Mouse (Mus musculus) midbrain, embryonic 14.5 days (tissue): ENCODE results near the gene Cox10. TPM values are rescaled to one million over a fixed set of nuclear protein-coding genes. Genes with fewer than 3 reads are reported as not detected.

Source experiments
- ATAC-seq: fragments of 200-750 bp; cut with Nextera tagmentation; 2 replicates; pipeline ENCODE4 v1.8.0; 2017; ENCODE audit warnings: moderate number of reproducible peaks, moderate library complexity; ENCODE audit not compliant: low FRiP score, low TSS enrichment
- DNase-seq: peaks from one replicate; pipeline ENCODE4 v3.0.0-alpha.2; 2015
- H3K27ac ChIP-seq: fragments of 300-500 bp; sonication (generic); replicated peaks from 2 replicates; pipeline ENCODE4 v1.5.1; 2014; ENCODE audit warnings: mild to moderate bottlenecking, low read depth, low read length, moderate library complexity
- H3K27me3 ChIP-seq: fragments of 300-500 bp; sonication (generic); 2 replicates; pipeline ENCODE4 v1.6.1; 2014; ENCODE audit warnings: low read length, control low read depth, mixed read lengths; ENCODE audit not compliant: control insufficient read depth, insufficient read depth
- H3K36me3 ChIP-seq: fragments of 300-500 bp; sonication (generic); 2 replicates; pipeline ENCODE4 v1.6.1; 2014; ENCODE audit warnings: low read length, control low read depth; ENCODE audit not compliant: control insufficient read depth, insufficient read depth
- H3K4me1 ChIP-seq: fragments of 300-500 bp; sonication (generic); 2 replicates; pipeline ENCODE4 v1.6.1; 2014; ENCODE audit warnings: mild to moderate bottlenecking, antibody characterized with exemption, low read length, control low read depth; ENCODE audit not compliant: control insufficient read depth, insufficient read depth
- H3K4me2 ChIP-seq: fragments of 300-500 bp; sonication (generic); 2 replicates; pipeline ENCODE4 v1.6.1; 2014; ENCODE audit warnings: mild to moderate bottlenecking, low read length, moderate library complexity
- H3K4me3 ChIP-seq: fragments of 300-500 bp; sonication (generic); replicated peaks from 2 replicates; pipeline ENCODE4 v1.5.1; 2014; ENCODE audit warnings: low read depth, low read length
- H3K9ac ChIP-seq: fragments of 300-500 bp; sonication (generic); replicated peaks from 2 replicates; pipeline ENCODE4 v1.6.1; 2014; ENCODE audit warnings: mild to moderate bottlenecking, low read length, moderate library complexity
- H3K9me3 ChIP-seq: fragments of 300-500 bp; sonication (generic); 2 replicates; pipeline ENCODE4 v1.6.1; 2016; ENCODE audit warnings: low read length, control low read depth, mixed read lengths; ENCODE audit not compliant: control insufficient read depth
- WGBS: fragments of 180-500 bp; shearing (Covaris S2); extraction: QIAGEN DNeasy Blood & Tissue Kit; methylation state at CpG from one replicate; pipeline ENCODE4 v1.1.7; 2014; 5-methylcytosine and 5-hydroxymethylcytosine counted together
- polyA plus RNA-seq: library from polyadenylated mRNA; unstranded; fragments of >200 nt; fragmentation: Nextera tagmentation; extraction: Ambion mirVana; gene quantifications from 2 replicates; pipeline ENCODE4 v1.2.1, GENCODE M21; 2014

The Cox10 gene
- polyA plus RNA-seq, 1 experiment from 2014 or later: 26.8 TPM

DNA sequence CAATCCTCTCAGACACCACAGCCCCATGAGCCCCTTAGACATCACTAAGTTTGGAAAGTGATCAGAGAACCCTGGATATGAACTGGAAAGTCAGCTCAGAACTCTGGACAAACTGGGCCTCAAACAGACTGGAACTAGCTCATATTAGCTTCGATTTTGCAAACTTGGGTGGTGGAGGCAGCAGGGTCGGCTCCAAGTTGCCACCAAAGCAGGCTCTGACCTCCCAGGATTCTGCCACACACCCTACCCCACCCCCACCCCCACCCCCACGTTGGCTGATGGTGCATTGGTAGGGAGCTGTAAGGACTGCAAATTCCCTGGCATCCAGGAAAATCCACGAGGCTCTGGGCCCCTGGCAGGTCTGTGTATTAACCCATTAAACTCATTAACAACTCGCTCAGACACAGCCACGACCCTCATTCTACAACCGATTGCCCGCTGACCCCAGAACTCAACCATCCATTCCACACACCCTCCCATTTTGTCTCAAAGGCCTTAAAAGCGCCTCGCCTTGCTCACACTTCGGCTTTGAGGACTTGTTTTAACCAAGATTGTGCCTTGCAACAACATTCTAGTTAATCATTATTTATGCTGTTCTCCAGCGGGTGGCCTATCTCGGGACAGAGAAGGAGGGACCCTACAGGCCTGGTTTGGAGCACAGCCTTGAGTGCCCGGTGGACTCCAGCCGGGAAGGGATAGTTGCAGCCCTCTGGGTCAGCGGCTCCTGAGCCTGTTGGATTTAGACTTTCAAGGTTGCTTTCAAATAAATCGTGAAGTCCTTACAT, 160.8 kb downstream of the Cox10 start:
- H3K27ac ChIP-seq: peak overlapping the region; percentile 72
- H3K27me3 ChIP-seq: peaks cover 22% of the 10 kb centered on the region; the same call in 1 of the 2 replicates
- peaks cover 25% of the 10 kb centered on the region for H3K4me1 ChIP-seq
- ATAC-seq: no peak
- no peaks in the 10 kb centered on the region for H3K36me3 ChIP-seq
- no peak for DNase-seq
- no peaks in the 10 kb centered on the region for H3K9me3 ChIP-seq
- H3K4me3 ChIP-seq: peak overlapping the region; percentile 65
- peak overlapping the region; percentile 91 for H3K4me2 ChIP-seq
- peak overlapping the region; percentile 67 for H3K9ac ChIP-seq
- WGBS: 8% methylated on average over 17 of the region's 17 CpGs

DNA sequence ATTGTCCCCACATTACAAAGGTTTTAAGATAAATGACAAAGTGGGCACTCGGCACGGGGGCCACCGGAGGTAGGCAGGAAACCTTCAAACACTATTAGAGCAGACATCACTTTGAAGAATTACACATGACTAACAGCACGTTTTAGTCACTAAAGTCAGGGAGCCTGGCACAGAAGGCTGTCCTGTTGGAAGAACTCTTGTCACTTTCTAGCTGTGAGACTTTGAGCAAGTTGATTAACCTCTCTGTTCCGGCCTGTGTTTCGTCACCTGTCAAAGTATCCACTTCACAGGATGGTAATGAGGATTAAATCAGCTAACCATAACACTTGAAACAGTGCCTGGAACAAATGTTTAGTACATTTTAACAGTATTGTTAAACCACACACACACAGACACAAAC, 161.7 kb downstream of the Cox10 start:
- H3K4me2 ChIP-seq: peak overlapping the region; percentile 91
- H3K9me3 ChIP-seq: no peaks in the 10 kb centered on the region
- no peaks in the 10 kb centered on the region for H3K36me3 ChIP-seq
- H3K27me3 ChIP-seq: peaks cover 16% of the 10 kb centered on the region
- H3K4me1 ChIP-seq: peaks cover 20% of the 10 kb centered on the region
- 12% methylated on average over 6 of the region's 6 CpGs for WGBS
- no peak for DNase-seq
- no peak for ATAC-seq
- H3K9ac ChIP-seq: peak overlapping the region; percentile 16; the same call in 1 of the 2 replicates
- peak overlapping the region; percentile 65 for H3K4me3 ChIP-seq
- H3K27ac ChIP-seq: no peak overlapping the region

DNA sequence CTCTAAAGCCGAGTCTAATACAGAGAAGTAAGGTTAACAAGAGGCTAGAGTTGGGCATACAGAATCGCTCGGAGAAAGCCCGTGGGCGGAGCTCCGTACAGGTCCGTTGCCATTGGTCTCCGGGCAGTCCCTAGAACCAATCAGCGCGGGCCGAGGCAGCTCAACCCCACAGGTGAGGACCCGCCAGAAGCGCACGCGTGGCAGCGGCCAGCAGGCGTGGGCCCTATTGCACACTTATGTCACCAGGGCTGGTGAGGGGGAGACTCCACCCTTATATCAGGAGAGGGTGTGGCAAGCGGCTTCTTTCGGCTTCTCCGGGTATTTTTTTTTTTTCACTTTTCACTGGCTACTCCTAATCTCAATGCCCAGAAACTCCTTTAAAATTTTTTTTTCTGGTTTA, 164.9 kb downstream of the Cox10 start:
- H3K9me3 ChIP-seq: no peaks in the 10 kb centered on the region
- peaks cover 16% of the 10 kb centered on the region for H3K27me3 ChIP-seq
- 3% methylated on average over 20 of the region's 20 CpGs for WGBS
- no peaks in the 10 kb centered on the region for H3K36me3 ChIP-seq
- peak; percentile 90 for ATAC-seq
- H3K4me3 ChIP-seq: peak overlapping the region; percentile 38
- H3K27ac ChIP-seq: no peak overlapping the region
- H3K4me1 ChIP-seq: peaks cover 20% of the 10 kb centered on the region
- peak overlapping the region; percentile 53 for H3K4me2 ChIP-seq
- DNase-seq: peak; percentile 88
- 0 out of 2 replicates have a peak overlapping the region, but pooled peaks have one; percentile 23 for H3K9ac ChIP-seq

GRCm38 (mm10) chr11:63913936-63914335, 165.3 kb downstream of the Cox10 start:
- H3K9me3 ChIP-seq: no peaks in the 10 kb centered on the region
- no peaks in the 10 kb centered on the region for H3K36me3 ChIP-seq
- ATAC-seq (peak; percentile 40; the same call in 1 of the 2 replicates), DNase-seq (no peak)
- H3K4me1 ChIP-seq: peaks cover 15% of the 10 kb centered on the region
- peaks cover 16% of the 10 kb centered on the region for H3K27me3 ChIP-seq
- no peak overlapping the region for H3K27ac ChIP-seq
- H3K4me2 ChIP-seq: peak overlapping the region; percentile 53
- WGBS: 28% methylated on average over 4 of the region's 4 CpGs
- peak overlapping the region; percentile 38 for H3K4me3 ChIP-seq
- H3K9ac ChIP-seq: 0 out of 2 replicates have a peak overlapping the region, but pooled peaks have one; percentile 23

Other genes starting within 250 kb of the Cox10 start
- 12.6 and 18.0 TPM in 2 replicates for gene Hs3st3b1, start 157.2 kb downstream of the Cox10 start, polyA plus RNA-seq